ENCODE assay signal across 27 mouse cellular contexts in genomic region chr5:45025383-45025782, GRCm38 (mm10).
A peak's percentile ranks its signal among the peaks of the same experiment; 100 is the strongest.
DNase-seq lines count a peak whose midpoint lies in the region; ATAC-seq and TF ChIP-seq lines count a peak whose summit lies in the region.
"Had no signal": no experiment of that assay in that cellular context is flagged by ENCODE, and none has a peak within 500 bp of the region (broad histone marks: within the 10 kb centered on the region; RNA-seq: fewer than 3 reads in every experiment).

No protein-coding gene starts in this region.

- H3K4me3 ChIP-seq in forebrain, embryonic 15.5 days = no peak overlapping the region
- no peak overlapping the region for H3K4me3 ChIP-seq in forebrain, embryonic 10.5 days
- no peak overlapping the region for H3K4me3 ChIP-seq in hindbrain, postnatal 0 days (ENCODE audit: low read length)
- no peak overlapping the region for H3K4me3 ChIP-seq in hindbrain, embryonic 14.5 days (replicated peaks; ENCODE audit: low read length)
- no peak overlapping the region for H3K4me3 ChIP-seq in cerebellum, adult 2 months (replicated peaks; ENCODE audit: insufficient read depth, low read depth, low read length)
- H3K4me3 ChIP-seq: erythroblast, embryonic 14.5 days; heart, adult 2 months; heart, embryonic 12.5 days; liver, embryonic 12.5 days had no signal

- H3K9ac ChIP-seq in forebrain, embryonic 15.5 days (replicated peaks) = no peak overlapping the region
- no peak overlapping the region for H3K9ac ChIP-seq in hindbrain, postnatal 0 days (replicated peaks; ENCODE audit: low read length)
- no peak overlapping the region for H3K9ac ChIP-seq in hindbrain, embryonic 14.5 days
- H3K9ac ChIP-seq: heart, embryonic 12.5 days; liver, embryonic 12.5 days; liver, postnatal 0 days had no signal

- 80% methylated on average over 2 of the region's 2 CpGs for WGBS in forebrain, embryonic 15.5 days
- 95% methylated on average over 2 of the region's 2 CpGs for WGBS in forebrain, embryonic 10.5 days
- WGBS in hindbrain, postnatal 0 days = 75% methylated on average over 2 of the region's 2 CpGs
- WGBS in hindbrain, embryonic 14.5 days = 82% methylated on average over 2 of the region's 2 CpGs
- WGBS in cerebellum, adult 2 months = 84% methylated on average over 2 of the region's 2 CpGs

- no peaks in the 10 kb centered on the region for H3K27me3 ChIP-seq in forebrain, embryonic 15.5 days
- H3K27me3 ChIP-seq in forebrain, embryonic 10.5 days (ENCODE audit: poor library complexity, severe bottlenecking) = no peaks in the 10 kb centered on the region
- H3K27me3 ChIP-seq in hindbrain, postnatal 0 days (ENCODE audit: insufficient read depth, low read length) = no peaks in the 10 kb centered on the region
- no peaks in the 10 kb centered on the region for H3K27me3 ChIP-seq in hindbrain, embryonic 14.5 days (ENCODE audit: control insufficient read depth, insufficient read depth, low read length)
- H3K27me3 ChIP-seq in cerebellum, adult 2 months (ENCODE audit: control insufficient read depth, insufficient read depth, low read length) = no peaks in the 10 kb centered on the region
- H3K27me3 ChIP-seq: heart, embryonic 12.5 days; liver, embryonic 12.5 days had no signal

- no peaks in the 10 kb centered on the region for H3K36me3 ChIP-seq in forebrain, embryonic 15.5 days
- no peaks in the 10 kb centered on the region for H3K36me3 ChIP-seq in forebrain, embryonic 10.5 days (replicated peaks)
- H3K36me3 ChIP-seq in hindbrain, postnatal 0 days (ENCODE audit: insufficient read depth, low read length) = no peaks in the 10 kb centered on the region
- no peaks in the 10 kb centered on the region for H3K36me3 ChIP-seq in hindbrain, embryonic 14.5 days (replicated peaks; ENCODE audit: control insufficient read depth, insufficient read depth)
- H3K36me3 ChIP-seq: G1E; heart, embryonic 12.5 days; liver, embryonic 12.5 days had no signal

- H3K9me3 ChIP-seq in forebrain, embryonic 15.5 days = no peaks in the 10 kb centered on the region
- no peaks in the 10 kb centered on the region for H3K9me3 ChIP-seq in forebrain, embryonic 10.5 days
- no peaks in the 10 kb centered on the region for H3K9me3 ChIP-seq in hindbrain, postnatal 0 days (ENCODE audit: low read length)
- H3K9me3 ChIP-seq in hindbrain, embryonic 14.5 days (ENCODE audit: control insufficient read depth, low read length) = no peaks in the 10 kb centered on the region
- H3K9me3 ChIP-seq: G1E; heart, embryonic 12.5 days; liver, embryonic 12.5 days had no signal

- no peak overlapping the region for H3K27ac ChIP-seq in forebrain, embryonic 15.5 days (replicated peaks)
- H3K27ac ChIP-seq in forebrain, embryonic 10.5 days = no peak overlapping the region
- 0 out of 2 replicates have a peak overlapping the region, but pooled peaks have one; percentile 2 for H3K27ac ChIP-seq in hindbrain, postnatal 0 days
- no peak overlapping the region for H3K27ac ChIP-seq in hindbrain, embryonic 14.5 days
- H3K27ac ChIP-seq in cerebellum, adult 2 months (ENCODE audit: insufficient read depth, low read length) = no peak overlapping the region
- H3K27ac ChIP-seq: heart, adult 2 months; kidney, postnatal 0 days; liver, embryonic 12.5 days had no signal

- no peaks in the 10 kb centered on the region for H3K4me1 ChIP-seq in forebrain, embryonic 15.5 days
- H3K4me1 ChIP-seq in forebrain, embryonic 10.5 days = peaks cover 6% of the 10 kb centered on the region; the same call in 1 of the 2 replicates
- no peaks in the 10 kb centered on the region for H3K4me1 ChIP-seq in hindbrain, postnatal 0 days (ENCODE audit: insufficient read depth, low read length)
- H3K4me1 ChIP-seq in hindbrain, embryonic 14.5 days (replicated peaks; ENCODE audit: control insufficient read depth, insufficient read depth, low read length) = no peaks in the 10 kb centered on the region
- H3K4me1 ChIP-seq in cerebellum, adult 2 months (ENCODE audit: control insufficient read depth, insufficient read depth, low read length) = no peaks in the 10 kb centered on the region
- H3K4me1 ChIP-seq: heart, embryonic 12.5 days; liver, embryonic 12.5 days had no signal

- ATAC-seq in forebrain, embryonic 15.5 days (replicated peaks) = peak; percentile 57; the same call in 1 of the 2 replicates
- peak; percentile 78 for ATAC-seq in hindbrain, postnatal 0 days
- ATAC-seq in hindbrain, embryonic 14.5 days (ENCODE audit: low FRiP score) = no peak
- ATAC-seq: intestine, embryonic 16.5 days; liver, embryonic 12.5 days; liver, postnatal 0 days had no signal

- no peak for DNase-seq in forebrain, embryonic 10.5 days (ENCODE audit: extremely low spot score, low spot score)
- peak; percentile 20 for DNase-seq in hindbrain, postnatal 0 days (ENCODE audit: low spot score)
- DNase-seq in hindbrain, embryonic 14.5 days (ENCODE audit: low spot score) = no peak
- DNase-seq in right cerebral cortex, postnatal 10 days (ENCODE audit: low spot score in 2 of 2) = peak; percentile 24 to 35
- DNase-seq in right cerebral cortex, adult 2 months (ENCODE audit: low spot score in 2 of 2) = no peak
- DNase-seq in cerebellum, adult 2 months = no peak
- DNase-seq: adrenal gland, postnatal 10 days; cerebellum, adult 18-20 months; cerebellum, postnatal 14 days; heart, adult 2 months; kidney, adult 8-10 months; kidney, postnatal 4 days; layer of hippocampus, postnatal 36 days; left cerebral cortex, postnatal 4 days; liver, postnatal 0 days; lung, postnatal 36 days; retina, postnatal 1 day; spleen, adult 18-20 months; thymus, adult 18-20 months; thymus, postnatal 25 days had no signal

- TF ChIP-seq CTCF in hindbrain, postnatal 0 days (IDR thresholded peaks at IDR 0.05; ENCODE audit: low read depth) = no peak
- TF ChIP-seq CTCF in cerebellum, adult 2 months (IDR thresholded peaks at IDR 0.05; ENCODE audit: borderline replicate concordance, insufficient read depth, low read depth, low read length) = no peak

- no peak for TF ChIP-seq POLR2A in cerebellum, adult 2 months (IDR thresholded peaks at IDR 0.05; ENCODE audit: borderline replicate concordance, insufficient read depth, low read length)

- H3K4me2 ChIP-seq in forebrain, embryonic 15.5 days (replicated peaks) = no peak overlapping the region
- H3K4me2 ChIP-seq in hindbrain, postnatal 0 days (ENCODE audit: low read depth, low read length) = no peak overlapping the region
- no peak overlapping the region for H3K4me2 ChIP-seq in hindbrain, embryonic 14.5 days (replicated peaks)
- H3K4me2 ChIP-seq: heart, embryonic 12.5 days; liver, embryonic 12.5 days had no signal

Comparison
In these comparisons a context has a peak if more than half of its experiments do, and no peak if none do; other contexts are left out.
1. DNase-seq: peak in hindbrain, postnatal 0 days (single experiment) and right cerebral cortex, postnatal 10 days (2 of 2); none in forebrain, embryonic 10.5 days (single experiment), hindbrain, embryonic 14.5 days (single experiment), right cerebral cortex, adult 2 months (0 of 2) and cerebellum, adult 2 months (0 of 2).